Mouse (Mus musculus) Patski (cell line): ENCODE data around the gene Mug1. TPM values are rescaled to one million over a fixed set of nuclear protein-coding genes. Genes with fewer than 3 reads are reported as not detected.
"Not testable (repeated sequence)": the region's sequence is repeated elsewhere in the genome, so short reads cannot be mapped to it uniquely, and the experiment has no call there.

Source experiments
- ATAC-seq: fragments of 100-300 bp; one replicate; pipeline ENCODE4 v1.8.0; 2021
- CTCF ChIA-PET: fragments of 350-600 bp; sonication (Branson Sonifier 250); formaldehyde crosslinking; loops from one replicate; lab custom pipeline; 2022; ENCODE audit warnings: inconsistent platforms; lab: Charles Lee
- POLR2A ChIA-PET: fragments of 350-600 bp; sonication (Branson Sonifier 250); formaldehyde crosslinking; loops from one replicate; lab custom pipeline; 2022; ENCODE audit warnings: antibody characterized with exemption, inconsistent platforms; lab: Charles Lee
- DNase-seq: peaks from one replicate; pipeline ENCODE4 v3.0.0-alpha.2; 2011; ENCODE audit warnings: low read depth, low spot score
- H3K27me3 ChIP-seq: fragments of 371-371 bp; one replicate; pipeline ENCODE4 v1.5.1; 2021
- CTCF ChIP-seq: fragments of 100-300 bp; IDR thresholded peaks from one replicate; pipeline ENCODE4 v1.5.1; 2021
- in situ Hi-C: fragments of 300-500 bp; cut with MboI; formaldehyde crosslinking; loops from 3 replicates; pipeline ENCODE4 v1.11.1; 2018; ENCODE audit warnings: low pct_unique_long_range_greater_than_20kb, mixed read lengths
- polyA plus RNA-seq: library from polyadenylated mRNA; unstranded; gene quantifications from one replicate; pipeline ENCODE4 v1.2.3, GENCODE M21; 2021

Gene Mug1
- not detected for polyA plus RNA-seq

DNA sequence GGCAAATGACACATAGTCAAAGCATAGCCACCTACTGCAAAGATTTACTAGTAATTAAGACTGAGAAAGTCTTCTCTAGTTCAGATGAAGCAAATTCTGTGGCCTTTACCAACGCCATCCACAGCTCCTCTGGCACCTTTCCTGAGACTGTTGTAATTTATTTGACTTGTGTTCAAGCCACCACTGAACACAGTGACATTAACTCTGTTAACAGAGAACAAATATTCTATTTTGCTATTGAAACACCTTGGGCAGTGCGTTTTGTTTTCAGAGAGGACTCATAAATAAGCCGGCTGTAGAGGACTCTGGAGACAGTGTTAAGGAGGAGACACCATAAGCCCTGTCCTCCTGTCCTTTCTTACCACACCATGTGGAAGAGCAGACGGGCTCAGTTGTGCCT lies at the start of gene Mug1:
Mug1 (plus strand) TSS at position 271 of the 400 bp plus-strand sequence.
- POLR2A ChIA-PET, ATAC-seq, DNase-seq, in situ Hi-C loops, CTCF ChIA-PET, H3K27me3 ChIP-seq: not testable (repeated sequence)

GRCm38 (mm10) chr6:121828034-121828433 lies 10.3 kb upstream of the Mug1 start:
- ATAC-seq (no peak), DNase-seq (no peak)
- in situ Hi-C loops: no loop called here
- ChIA-PET POLR2A (no interaction called here), CTCF (no interaction called here)
- H3K27me3 ChIP-seq: no peaks in the 10 kb centered on the region
- TF ChIP-seq CTCF: no peak

DNA sequence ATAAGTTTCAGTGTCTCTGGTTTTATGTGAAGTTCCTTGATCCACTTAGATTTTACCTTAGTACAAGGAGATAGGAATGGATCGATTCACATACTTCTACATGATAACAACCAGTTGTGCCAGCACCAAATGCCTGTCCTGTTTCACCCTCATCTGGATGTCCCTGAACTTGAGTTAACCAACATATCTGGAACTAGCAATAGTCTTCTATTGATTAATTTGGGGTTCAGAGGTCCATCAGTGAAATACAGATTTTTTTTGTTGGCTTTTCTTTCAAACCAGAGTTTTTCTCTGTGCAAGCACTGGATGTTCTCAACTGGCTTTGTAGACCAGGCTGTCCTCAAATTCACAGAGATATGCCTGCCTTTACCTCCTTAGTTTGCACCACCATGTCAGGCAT lies 2.0 kb upstream of the Mug1 start:
- POLR2A ChIA-PET: no interaction called here
- DNase-seq: no peak
- in situ Hi-C loops: no loop called here
- CTCF ChIA-PET: no interaction called here
- ATAC-seq: no peak
- H3K27me3 ChIP-seq: no peaks in the 10 kb centered on the region
- TF ChIP-seq CTCF: no peak

- DNase-seq: no peak
- in situ Hi-C loops: no loop called here
- POLR2A ChIA-PET: no interaction called here
Observed at GRCm38 (mm10) chr6:121848378-121848777, 10.0 kb downstream of the Mug1 start.

More at GRCm38 (mm10) chr6:121848378-121848777, 10.0 kb downstream of the Mug1 start:
- CTCF ChIA-PET: no interaction called here
- no peak for ATAC-seq
- no peak for TF ChIP-seq CTCF
- no peaks in the 10 kb centered on the region for H3K27me3 ChIP-seq

Other genes starting within 250 kb of the Mug1 start
- gene A2m, start 203.2 kb upstream of the Mug1 start, polyA plus RNA-seq: 0.51 TPM
- gene Gm7298, start 105.6 kb upstream of the Mug1 start, polyA plus RNA-seq: not detected
- gene Mug2, start 168.2 kb downstream of the Mug1 start, polyA plus RNA-seq: not detected